Mouse (Mus musculus): Measurements from ENCODE around the gene Cdk20.
"Not testable (repeated sequence)": the region's sequence is repeated elsewhere in the genome, so short reads cannot be mapped to it uniquely, and the experiment has no call there.

Gene Cdk20

DNA sequence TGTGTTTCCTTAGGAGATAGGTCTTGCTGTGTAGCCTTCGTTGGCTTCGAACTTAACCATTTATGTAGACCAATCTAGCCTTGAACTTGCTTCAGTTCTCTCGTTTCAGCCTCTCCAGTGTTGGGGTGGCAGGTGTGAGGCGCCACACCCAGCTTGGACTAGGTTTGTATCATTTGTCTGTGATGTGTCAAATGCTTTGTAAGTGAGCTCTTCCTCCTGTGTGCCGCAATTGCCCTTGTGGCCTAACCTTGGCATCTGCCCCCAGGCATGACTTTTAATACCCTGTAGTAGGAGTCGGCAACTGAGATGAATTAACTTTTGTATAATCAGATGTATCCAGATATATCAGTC, 9.5 kb upstream of the Cdk20 start:
- DNase-seq (ENCODE audit: low spot score), result no peak

DNA sequence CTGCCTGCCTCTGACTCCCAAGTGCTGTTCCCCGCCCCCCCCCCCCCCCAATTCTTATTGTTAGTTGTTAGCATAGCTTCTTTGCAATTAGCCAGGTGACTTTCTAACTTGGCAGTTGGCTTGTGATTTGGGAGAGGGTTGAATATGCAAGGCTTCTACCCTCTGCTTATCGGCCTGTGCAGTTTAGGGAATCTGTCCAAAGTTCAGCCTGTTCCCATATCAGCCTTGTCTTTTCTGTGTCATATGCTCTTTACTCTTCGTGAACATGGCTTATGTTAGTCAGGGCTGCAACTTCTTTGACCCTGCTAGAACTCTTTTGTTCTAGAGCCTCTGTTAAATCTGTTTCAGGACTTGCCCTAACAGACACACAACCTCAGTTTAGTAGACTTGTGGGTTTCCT, 7.8 kb upstream of the Cdk20 start:
- no peak for DNase-seq (ENCODE audit: low spot score)

DNA sequence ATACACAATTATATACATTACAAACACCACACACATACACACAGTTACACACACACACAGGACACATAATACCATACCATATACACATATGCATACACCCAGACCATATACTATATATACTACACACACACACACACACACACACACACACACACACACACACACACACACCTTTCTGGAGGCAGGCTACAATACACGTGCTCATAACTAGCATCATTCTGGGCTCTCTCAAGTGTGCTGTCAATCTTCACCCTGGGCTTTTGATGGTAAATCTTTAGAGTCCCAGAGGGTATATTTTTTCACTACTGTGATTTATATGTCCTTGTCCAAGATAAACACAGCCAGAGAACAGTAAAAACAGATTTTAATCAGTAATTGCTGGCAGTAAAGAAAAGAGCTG, 6.8 kb upstream of the Cdk20 start:
- DNase-seq (ENCODE audit: low spot score), result no peak

DNA sequence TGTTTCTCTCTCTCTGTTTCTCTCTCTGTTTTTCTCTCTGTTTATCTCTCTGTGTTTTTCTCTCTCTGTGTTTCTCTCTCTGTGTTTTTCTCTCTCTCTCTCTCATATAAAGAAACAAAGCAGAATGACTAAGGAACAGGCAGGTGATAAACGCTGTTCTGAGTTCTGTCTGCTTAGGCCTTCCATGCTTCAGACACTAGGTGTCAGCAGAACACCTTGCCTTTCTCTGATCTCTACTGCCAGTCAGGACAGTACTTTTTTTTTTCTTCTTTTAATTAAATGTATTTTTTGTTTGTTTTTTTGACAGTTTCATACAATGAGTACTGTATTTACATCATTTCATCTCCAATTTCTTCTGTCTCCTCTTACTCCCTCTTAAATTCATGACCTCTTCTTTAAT, 2.8 kb upstream of the Cdk20 start:
- DNase-seq (ENCODE audit: low spot score), result no peak

DNA sequence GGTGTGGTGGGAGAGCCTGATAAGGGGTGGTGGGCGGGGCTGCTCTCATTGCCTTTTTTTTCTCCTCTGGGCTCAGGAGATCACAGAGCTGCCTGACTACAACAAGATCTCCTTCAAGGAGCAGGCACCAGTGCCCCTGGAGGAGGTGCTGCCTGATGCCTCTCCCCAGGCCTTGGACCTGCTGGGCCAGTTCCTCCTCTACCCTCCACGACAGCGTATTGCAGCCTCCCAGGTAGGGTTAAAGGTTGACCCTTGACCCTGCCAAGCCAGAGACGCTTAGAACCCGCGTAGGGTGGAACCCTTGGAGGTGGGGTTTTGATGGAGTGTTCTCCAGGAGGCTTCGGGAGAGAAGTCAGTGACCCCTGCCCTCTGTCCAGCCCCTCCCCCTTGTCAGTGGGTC, 5.7 kb downstream of the Cdk20 start:
- DNase-seq (ENCODE audit: low spot score), result no peak

DNA sequence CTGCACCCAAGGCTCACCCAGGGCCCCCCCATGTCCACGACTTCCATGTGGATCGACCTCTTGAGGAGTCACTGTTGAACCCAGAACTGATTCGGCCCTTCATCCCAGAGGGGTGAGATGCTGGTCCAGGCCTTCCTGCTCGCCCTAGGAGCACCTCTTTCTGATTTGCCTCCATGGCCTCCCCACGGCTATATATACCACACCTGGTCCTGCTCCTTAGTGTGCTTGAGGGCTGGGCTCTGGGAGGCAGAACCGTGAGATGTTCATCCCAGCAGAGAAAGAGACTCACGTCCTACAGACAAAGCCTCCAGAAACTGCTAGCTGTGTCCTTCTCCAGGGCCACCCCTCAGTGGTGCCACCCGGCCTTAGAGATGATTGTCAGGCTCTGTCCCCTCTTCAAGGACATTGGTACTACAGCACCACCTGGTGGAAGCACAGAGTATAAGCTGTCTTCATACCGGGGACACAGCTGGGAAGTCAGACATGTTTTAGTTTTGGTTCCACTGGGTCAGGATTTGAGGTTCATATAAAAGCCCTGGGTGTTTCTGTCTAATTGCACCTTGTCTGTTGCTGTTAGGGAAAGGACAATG, 6.8 kb downstream of the Cdk20 start:
- peak; percentile 46 for DNase-seq (ENCODE audit: low spot score)

DNA sequence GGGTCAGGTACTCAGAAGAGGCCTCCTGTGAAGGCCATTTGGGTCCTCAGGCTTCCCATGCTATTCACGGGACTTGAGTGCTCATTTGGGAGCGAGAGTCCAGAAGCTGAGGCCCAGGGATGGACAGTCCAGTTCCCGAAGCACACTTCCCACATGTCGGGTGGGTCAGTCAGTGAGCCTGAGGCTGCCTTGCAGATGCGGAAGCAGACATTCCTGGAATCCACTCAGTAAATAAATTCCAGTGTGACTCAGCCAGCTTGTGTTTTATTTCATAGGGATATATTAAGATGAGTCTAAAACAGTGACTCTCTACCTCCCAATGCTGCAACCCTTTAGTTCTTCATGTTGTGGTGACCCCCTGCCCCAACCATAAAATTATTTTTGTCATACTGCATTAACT, 7.4 kb downstream of the Cdk20 start:
- no peak for DNase-seq (ENCODE audit: low spot score)

DNA sequence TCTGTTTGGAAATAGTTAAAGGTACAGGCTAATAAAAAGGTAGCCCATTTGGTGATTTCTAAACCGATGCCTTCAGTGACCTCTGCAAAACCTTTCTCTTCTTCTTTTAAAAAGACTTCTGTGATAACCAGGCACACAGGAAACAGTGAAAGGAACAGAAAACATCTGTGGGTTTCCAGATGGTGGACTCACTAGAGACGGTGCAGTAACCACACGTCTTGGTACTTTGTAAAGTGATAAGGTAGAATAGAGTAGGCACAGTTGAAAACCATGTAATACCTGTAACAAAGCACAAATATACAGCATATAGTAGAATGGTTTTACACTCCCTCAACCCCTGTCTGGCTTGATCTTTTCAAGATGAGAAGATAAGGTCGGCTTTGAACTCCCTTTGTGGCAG, 8.5 kb downstream of the Cdk20 start:
- DNase-seq (ENCODE audit: low spot score), result no peak

DNA sequence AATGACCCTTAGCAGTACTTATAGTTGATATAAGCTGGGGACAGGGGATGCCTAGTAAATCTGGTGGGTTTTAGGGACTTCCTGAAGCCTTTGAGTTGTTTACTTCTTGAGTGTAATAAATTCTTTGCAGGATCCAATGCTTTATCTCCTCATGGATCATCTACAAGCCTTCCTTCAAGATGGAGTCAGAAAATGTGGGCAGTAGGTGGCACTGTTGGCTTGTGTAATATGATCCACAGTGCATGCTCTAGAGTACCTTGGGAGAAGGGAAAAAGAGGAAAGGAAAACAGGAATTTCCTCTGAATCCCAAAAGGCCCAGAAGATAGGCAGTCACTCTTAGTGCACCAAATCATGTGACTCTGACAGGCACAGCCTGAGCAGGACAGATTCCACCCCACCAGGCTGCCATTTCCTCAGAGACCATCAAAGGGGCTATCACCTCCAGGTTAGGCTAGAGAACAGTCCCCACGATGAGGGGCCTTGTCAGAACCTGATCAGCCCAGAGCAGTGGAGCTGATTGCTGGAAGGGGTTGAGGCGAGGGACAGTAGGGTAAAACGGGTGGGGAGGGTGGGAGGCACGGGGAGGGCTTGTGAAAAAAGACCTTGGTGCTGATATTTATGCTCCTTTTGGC, 11.3 kb downstream of the Cdk20 start:
- DNase-seq (ENCODE audit: low spot score), result no peak

DNA sequence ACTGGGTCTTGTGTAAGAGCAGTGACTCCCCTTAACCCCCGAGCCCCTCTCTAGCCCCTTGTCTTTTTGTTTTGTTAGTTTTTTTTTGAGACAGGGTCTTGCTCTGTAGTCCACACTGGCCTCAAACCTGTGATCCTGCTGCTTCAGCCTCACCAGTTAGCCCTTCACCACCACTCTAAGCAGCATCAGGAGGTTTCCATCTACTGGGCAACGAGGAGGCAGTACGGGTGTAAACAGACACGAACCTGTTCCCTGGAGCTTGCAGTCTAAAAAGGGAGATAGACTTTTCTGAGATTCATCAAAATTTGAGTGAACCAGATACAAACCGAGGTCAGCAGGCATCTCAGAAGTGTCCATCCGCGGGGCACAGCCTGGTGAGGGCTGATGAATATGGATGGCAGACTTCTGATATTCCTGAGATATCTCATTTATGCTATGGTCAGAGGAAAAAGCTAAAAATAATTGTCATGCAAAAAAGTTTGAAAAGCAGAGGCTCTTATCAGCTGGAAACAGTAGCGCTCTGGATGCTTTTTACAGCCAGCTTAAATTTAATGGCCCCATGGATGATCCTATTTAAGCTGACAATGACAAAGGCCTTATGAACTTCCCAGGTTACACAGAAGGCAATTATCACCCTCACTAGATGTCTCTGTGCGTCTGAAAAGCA, 13.3 kb downstream of the Cdk20 start:
- no peak for DNase-seq (ENCODE audit: low spot score)

DNA sequence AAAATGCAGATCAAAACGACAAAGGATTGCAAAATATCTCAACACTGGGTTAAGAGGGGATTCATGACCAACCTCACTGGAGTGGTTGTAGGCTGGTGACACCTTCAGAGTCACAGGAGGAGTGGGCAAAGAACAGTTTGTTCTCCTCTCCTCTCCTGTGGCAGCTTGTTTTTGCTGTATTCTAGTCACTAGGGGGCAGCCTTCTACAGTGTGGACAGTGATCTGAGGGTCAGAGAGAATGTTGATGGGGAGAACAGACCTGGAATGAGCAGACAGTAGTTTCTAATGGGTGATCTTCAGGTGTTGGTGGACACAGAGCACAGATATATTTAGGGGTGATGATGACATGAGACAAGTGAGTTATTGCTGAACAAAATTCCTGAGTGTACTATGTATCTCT, 15.8 kb downstream of the Cdk20 start:
- no peak for DNase-seq (ENCODE audit: low spot score)

DNA sequence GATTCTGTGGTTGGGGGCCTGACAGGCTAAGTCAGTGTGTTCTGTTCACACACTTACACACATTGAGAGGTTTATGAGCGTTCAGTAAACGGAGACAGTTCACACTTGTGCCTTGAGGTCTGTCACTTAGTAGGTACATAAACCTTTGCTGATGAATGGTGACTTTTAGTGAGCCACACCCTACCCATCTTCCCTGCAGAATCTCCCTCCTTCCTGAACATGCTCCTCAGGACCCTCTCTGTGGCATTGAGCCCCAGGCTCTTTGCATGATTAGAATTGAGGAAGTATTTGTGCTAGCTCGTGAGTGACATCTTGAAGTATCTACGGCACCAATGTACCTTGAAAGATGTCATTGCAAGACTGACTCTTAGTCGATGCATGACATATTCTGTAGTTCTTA, 16.6 kb downstream of the Cdk20 start:
- no peak for DNase-seq (ENCODE audit: low spot score)

DNA sequence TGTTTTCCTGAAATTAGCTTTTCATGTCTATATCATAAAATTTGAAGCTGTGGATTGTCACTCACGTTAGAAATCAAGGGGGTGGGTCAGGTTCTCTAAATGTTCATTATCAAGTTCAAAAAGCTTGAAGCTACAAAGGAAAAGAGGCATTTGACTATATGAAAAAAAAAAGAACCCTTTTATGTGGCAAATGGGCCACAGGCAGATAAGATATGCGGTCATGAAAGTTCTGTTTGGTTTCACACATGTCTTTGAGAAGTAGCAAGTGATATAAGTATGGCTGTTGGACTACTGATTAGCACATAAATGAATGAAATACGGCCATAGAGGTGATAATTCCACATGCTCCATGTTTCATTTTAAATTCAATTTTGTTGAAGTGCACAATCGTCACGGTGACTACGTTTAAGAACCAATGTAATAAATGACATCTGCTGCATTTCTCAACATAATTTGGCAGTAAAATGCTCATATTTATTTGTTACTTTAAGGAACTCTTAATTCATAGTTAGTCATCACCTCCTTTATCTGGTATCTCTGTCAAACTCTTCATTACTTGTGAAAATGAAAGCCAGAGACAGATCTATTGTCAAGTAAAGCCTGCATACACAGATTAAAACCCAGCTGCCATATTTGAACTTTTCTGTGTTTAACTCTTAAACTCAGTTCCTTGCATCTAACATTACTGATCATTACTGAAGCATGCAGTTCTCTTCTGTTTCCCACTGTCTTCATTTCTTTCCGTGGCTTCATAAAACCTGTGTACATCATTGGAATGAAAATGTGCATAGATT, 18.1 kb downstream of the Cdk20 start:
- DNase-seq (ENCODE audit: low spot score), result no peak

DNA sequence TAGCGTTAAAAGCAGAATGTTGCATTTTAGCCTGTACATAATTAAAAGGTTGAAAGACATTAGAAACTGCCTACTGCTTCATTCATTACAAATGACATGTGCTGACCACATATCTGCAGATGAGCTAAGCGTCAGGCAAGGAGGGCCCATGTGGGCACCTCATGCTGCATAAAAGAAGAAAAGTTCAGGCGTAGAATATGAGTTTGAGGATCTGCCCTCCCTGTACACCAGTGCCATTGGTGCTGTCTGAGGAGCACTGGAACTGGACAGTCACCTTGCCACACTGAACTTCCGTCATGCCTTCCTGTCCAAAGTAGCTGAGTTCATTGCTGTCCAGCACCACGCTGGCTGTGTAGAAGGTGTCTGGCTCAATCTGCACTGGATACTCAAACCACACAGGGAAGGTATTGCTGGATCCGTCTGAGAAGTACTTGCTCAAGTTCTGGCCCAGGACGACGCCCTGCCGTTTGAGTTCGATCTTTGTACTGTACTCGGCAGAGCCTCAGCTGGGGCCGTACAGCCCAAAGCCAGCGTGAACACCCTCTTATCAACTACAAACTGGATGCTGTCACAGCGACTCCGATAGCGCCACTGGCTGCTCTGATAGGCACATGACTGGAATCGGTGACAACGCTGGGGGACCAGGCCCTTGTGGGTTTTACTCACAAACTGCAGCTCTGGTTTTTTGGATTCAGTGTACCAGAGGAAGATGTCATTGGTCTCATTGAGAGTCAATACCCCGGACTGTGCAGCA, 25.3 kb downstream of the Cdk20 start:
- DNase-seq (ENCODE audit: low spot score), result not testable (repeated sequence)

DNA sequence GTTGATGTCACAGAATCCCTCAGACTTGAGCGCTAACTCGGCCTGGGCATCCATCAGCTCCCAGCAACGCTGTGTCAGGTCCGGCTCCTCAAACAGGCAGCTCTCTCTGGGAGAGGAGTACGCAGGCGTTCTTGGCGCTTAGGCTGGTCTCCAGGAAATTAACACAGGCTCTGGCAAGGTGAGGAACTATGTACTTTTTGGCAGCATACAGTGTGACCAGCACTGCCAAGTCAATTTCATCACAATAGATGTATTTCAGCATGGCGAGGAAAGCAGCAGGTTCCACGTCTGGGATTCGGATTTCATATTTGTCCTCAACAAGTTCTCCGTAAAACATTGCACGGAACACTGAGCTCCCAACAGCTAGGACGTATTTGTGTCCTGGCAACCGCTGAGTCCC, 26.1 kb downstream of the Cdk20 start:
- DNase-seq (ENCODE audit: low spot score), result no peak

DNA sequence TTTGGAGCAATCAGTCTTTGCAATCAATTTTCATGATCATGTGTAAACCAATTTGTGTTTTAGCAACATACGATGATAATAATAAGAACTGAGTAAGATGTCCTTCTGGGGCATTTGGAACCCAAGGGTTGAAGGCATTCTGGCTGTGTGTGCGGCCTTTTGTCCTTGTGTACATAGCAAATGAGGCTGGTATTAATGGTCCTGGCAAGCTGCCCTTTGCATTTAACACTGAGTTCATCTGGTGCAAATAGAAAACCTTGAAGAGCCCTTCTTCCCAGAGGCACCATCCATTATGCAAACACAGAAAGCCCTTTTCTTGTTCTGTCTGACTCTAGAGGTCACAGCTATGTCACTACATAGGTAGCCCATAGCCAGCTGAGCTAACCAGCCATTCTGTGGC, 30.5 kb downstream of the Cdk20 start:
- DNase-seq (ENCODE audit: low spot score), result no peak

DNA sequence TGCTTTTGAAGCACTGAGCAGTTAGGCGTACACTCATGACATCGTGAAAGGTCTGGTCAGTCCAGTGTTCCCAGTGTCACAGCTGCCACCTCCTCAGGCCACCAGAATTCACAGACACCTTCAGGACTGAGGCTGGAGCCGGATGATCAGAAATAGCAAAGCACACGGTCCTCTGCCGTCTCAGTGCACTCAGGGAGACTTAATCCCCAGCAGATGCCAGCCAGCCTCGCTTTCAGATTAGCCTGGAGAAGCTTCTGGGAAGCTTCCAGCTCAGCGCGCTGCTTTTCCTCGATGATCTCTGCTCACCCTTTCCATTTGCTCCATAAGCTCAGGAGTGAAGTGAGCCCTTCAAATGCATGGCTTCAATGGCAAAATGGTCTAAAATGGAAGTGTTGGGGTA, 33.1 kb downstream of the Cdk20 start:
- DNase-seq (ENCODE audit: low spot score), result no peak

DNA sequence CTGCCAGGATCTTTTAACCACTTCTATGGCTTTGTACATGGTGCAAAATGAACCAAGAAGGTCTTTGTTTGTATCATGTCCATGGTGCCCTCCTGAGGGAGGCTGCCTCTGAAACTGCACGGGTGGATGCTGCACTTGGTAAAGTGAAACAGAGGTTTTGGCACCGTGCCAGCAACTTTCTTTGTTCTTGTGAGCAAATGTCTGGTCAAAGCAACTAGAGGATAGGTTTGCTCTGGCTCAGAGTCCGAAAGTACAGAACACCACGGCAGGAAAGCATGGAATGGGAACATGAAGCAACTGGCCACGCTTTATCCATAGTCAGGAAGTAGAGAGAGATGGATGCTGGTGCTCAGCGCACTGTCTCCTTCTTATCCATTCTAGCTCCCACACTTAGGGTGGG, 35.8 kb downstream of the Cdk20 start:
- no peak for DNase-seq (ENCODE audit: low spot score)

DNA sequence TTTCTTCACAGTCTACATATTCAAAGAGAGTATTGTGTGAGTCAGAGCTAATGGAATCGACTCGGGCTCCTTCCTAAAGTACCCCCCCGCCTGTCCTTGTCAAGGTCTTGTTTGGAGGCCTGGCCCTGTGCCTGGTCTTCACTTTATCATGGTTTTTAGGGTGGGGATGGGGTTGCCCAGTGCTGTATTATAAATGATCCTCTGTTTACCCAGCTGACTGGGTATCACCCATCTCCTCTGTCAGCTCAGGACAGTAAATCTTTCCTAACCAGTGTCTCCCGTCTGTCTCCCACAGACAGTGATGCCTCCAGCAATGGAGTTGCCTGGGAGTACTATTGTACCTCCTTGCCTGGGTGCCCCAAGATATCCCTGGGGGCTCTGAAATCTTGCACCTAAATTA, 45.9 kb downstream of the Cdk20 start:
- no peak for DNase-seq (ENCODE audit: low spot score)

DNA sequence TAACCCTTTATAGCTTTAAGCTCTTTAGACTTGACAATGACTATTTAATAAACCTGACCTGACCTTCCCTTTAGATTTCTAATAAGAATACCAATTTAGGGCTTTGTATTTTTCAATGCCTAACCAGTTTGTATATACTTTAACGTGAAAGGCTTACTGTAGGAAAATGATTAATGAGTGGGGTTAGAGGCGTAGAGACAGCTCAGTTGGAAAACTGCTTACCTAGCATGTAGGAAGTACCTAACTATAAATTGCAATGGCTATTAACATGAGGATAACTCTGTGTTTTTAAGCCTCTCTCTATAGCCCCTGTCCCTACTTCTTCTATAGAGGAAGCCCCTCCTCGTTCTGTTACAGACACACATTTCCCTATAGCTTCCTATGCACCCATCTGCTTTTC, 47.8 kb downstream of the Cdk20 start:
- no peak for DNase-seq (ENCODE audit: low spot score)

DNA sequence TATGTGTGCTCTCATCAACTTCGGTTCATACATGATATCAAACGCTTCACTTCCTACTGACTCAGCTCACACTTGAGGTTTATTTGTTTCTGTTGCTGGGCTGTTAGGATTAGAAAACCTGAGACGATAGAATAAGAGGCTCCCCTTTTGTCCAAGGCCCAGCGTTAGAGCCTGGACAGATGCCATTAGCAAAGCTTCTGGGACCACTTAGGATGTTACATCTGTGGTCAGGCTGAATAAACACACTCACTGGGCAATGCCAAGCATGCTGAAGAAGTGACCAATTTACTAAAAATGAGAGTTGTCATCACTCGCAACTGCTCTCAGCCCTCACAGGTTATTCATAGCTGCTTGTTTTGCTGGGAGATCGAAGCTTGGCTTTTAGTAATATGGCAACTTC, 57.8 kb downstream of the Cdk20 start:
- no peak for DNase-seq (ENCODE audit: low spot score)
